Mouse (Mus musculus): ENCODE results near the gene Tgfb2. TPM values are rescaled to one million over a fixed set of nuclear protein-coding genes. Genes with fewer than 3 reads are reported as not detected.

Tgfb2 gene
- polyA plus RNA-seq, 1 experiment: 0.67 TPM

GRCm38 (mm10) chr1:186577302-186577701 is 128.5 kb downstream of the Tgfb2 start:
- WGBS: 74% methylated on average over 5 of the region's 5 CpGs
- H3K4me1 ChIP-seq (ENCODE audit: control insufficient read depth, insufficient read depth, low read length): no peaks in the 10 kb centered on the region; the same call in 1 of the 2 replicates
- H3K4me3 ChIP-seq (replicated peaks; ENCODE audit: control insufficient read depth, low read depth, low read length): no peak overlapping the region
- no peak for TF ChIP-seq CTCF (IDR thresholded peaks at IDR 0.05; ENCODE audit: control insufficient read depth, insufficient read depth, low read length)
- no peak for TF ChIP-seq POLR2A (IDR thresholded peaks at IDR 0.05; ENCODE audit: borderline replicate concordance, control insufficient read depth, low read depth, low read length)
- H3K27ac ChIP-seq (ENCODE audit: control insufficient read depth, insufficient read depth, low read depth, low read length, poor library complexity): no peak overlapping the region

GRCm38 (mm10) chr1:186575629-186576028 is 130.2 kb downstream of the Tgfb2 start:
- H3K4me1 ChIP-seq (ENCODE audit: control insufficient read depth, insufficient read depth, low read length): no peaks in the 10 kb centered on the region; the same call in 1 of the 2 replicates
- H3K4me3 ChIP-seq (replicated peaks; ENCODE audit: control insufficient read depth, low read depth, low read length): no peak overlapping the region
- no peak overlapping the region for H3K27ac ChIP-seq (ENCODE audit: control insufficient read depth, insufficient read depth, low read depth, low read length, poor library complexity)
- WGBS: 10% methylated on average over 9 of the region's 9 CpGs
- TF ChIP-seq CTCF (IDR thresholded peaks at IDR 0.05; ENCODE audit: control insufficient read depth, insufficient read depth, low read length) (no peak), POLR2A (IDR thresholded peaks at IDR 0.05; ENCODE audit: borderline replicate concordance, control insufficient read depth, low read depth, low read length) (no peak)

GRCm38 (mm10) chr1:186575074-186575473 is 130.7 kb downstream of the Tgfb2 start:
- TF ChIP-seq CTCF (IDR thresholded peaks at IDR 0.05; ENCODE audit: control insufficient read depth, insufficient read depth, low read length) (no peak), POLR2A (IDR thresholded peaks at IDR 0.05; ENCODE audit: borderline replicate concordance, control insufficient read depth, low read depth, low read length) (no peak)
- 81% methylated on average over 7 of the region's 7 CpGs for WGBS
- Histone ChIP-seq H3K4me3 (replicated peaks; ENCODE audit: control insufficient read depth, low read depth, low read length) (no peak overlapping the region), H3K4me1 (ENCODE audit: control insufficient read depth, insufficient read depth, low read length) (no peaks in the 10 kb centered on the region; the same call in 1 of the 2 replicates), H3K27ac (ENCODE audit: control insufficient read depth, insufficient read depth, low read depth, low read length, poor library complexity) (no peak overlapping the region)

Other genes starting within 250 kb of the Tgfb2 start
- 10.3 and 21.2 TPM in 2 replicates for gene Rrp15, start 43.4 kb upstream of the Tgfb2 start, polyA plus RNA-seq (2011; ENCODE audit: insufficient read depth, insufficient read length, low replicate concordance, missing spikeins)